17 mouse cellular contexts compared by ENCODE assay signal in the genomic region with DNA sequence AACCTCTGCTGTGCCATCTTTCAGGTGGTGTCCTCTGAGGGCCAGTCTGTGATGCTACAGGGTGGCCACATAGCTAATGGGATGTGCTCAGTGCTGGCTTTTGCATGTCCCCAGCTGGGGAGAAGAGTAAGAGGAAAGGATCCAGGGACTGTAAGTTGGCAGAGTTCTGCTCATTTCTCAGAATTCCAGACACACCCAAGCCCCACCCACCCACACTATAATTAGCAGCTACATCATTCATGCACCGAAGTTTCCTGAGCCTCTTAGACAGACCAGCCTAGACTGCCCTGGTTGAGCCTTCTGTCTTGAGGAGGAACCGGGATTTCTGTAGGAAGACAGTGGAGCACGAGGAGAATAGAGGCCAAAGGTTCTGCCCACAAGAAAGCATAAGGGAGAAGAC.
DNase-seq lines count a peak whose midpoint lies in the region; ATAC-seq lines count a peak whose summit lies in the region.
"Had no signal": no experiment of that assay in that cellular context is flagged by ENCODE, and none has a peak within 500 bp of the region (broad histone marks: within the 10 kb centered on the region; RNA-seq: fewer than 3 reads in every experiment).

No protein-coding gene starts in this region.

- H3K4me3 ChIP-seq in embryonic facial prominence, embryonic 14.5 days (ENCODE audit: low read depth, low read length) = no peak overlapping the region
- no peak overlapping the region for H3K4me3 ChIP-seq in embryonic facial prominence, embryonic 10.5 days
- no peak overlapping the region for H3K4me3 ChIP-seq in embryonic facial prominence, embryonic 15.5 days (replicated peaks)
- H3K4me3 ChIP-seq in kidney, embryonic 15.5 days (replicated peaks) = no peak overlapping the region
- H3K4me3 ChIP-seq in hindbrain, embryonic 11.5 days (ENCODE audit: low read depth, low read length) = no peak overlapping the region
- H3K4me3 ChIP-seq: liver, embryonic 15.5 days; megakaryocyte, embryonic 14.5 days; neural tube, embryonic 15.5 days had no signal

- intact Hi-C loops in heart, postnatal 10 days (cut with DNase I) = loop anchor here (2.0 kb wide), 1 partner anchor 30 kb away; no protein-coding TSS in a partner anchor

- H3K27ac ChIP-seq in embryonic facial prominence, embryonic 14.5 days (replicated peaks; ENCODE audit: low read depth, low read length) = 0 out of 2 replicates have a peak overlapping the region, but pooled peaks have one; percentile 18
- H3K27ac ChIP-seq in embryonic facial prominence, embryonic 10.5 days (replicated peaks) = no peak overlapping the region
- peak overlapping the region; percentile 40; the same call in 1 of the 2 replicates for H3K27ac ChIP-seq in embryonic facial prominence, embryonic 15.5 days (replicated peaks)
- no peak overlapping the region for H3K27ac ChIP-seq in kidney, embryonic 15.5 days
- no peak overlapping the region for H3K27ac ChIP-seq in hindbrain, embryonic 11.5 days (ENCODE audit: low read depth, low read length)
- H3K27ac ChIP-seq: liver, embryonic 15.5 days; neural tube, embryonic 15.5 days had no signal

- H3K36me3 ChIP-seq in embryonic facial prominence, embryonic 14.5 days (ENCODE audit: control insufficient read depth, insufficient read depth, low read length) = no peaks in the 10 kb centered on the region
- H3K36me3 ChIP-seq in embryonic facial prominence, embryonic 10.5 days (replicated peaks) = no peaks in the 10 kb centered on the region
- H3K36me3 ChIP-seq in embryonic facial prominence, embryonic 15.5 days = no peaks in the 10 kb centered on the region
- no peaks in the 10 kb centered on the region for H3K36me3 ChIP-seq in kidney, embryonic 15.5 days
- H3K36me3 ChIP-seq in hindbrain, embryonic 11.5 days (ENCODE audit: control insufficient read depth, insufficient read depth, low read length) = no peaks in the 10 kb centered on the region
- H3K36me3 ChIP-seq: G1E; liver, embryonic 15.5 days; neural tube, embryonic 15.5 days had no signal

- H3K9ac ChIP-seq in embryonic facial prominence, embryonic 14.5 days (ENCODE audit: low read depth, low read length) = no peak overlapping the region
- H3K9ac ChIP-seq in embryonic facial prominence, embryonic 15.5 days = no peak overlapping the region
- H3K9ac ChIP-seq in kidney, embryonic 15.5 days = no peak overlapping the region
- H3K9ac ChIP-seq in hindbrain, embryonic 11.5 days (ENCODE audit: low read depth, low read length) = no peak overlapping the region
- H3K9ac ChIP-seq: liver, embryonic 15.5 days; neural tube, embryonic 15.5 days had no signal

- H3K9me3 ChIP-seq in embryonic facial prominence, embryonic 14.5 days (ENCODE audit: control insufficient read depth, low read length) = no peaks in the 10 kb centered on the region
- H3K9me3 ChIP-seq in embryonic facial prominence, embryonic 10.5 days = no peaks in the 10 kb centered on the region
- H3K9me3 ChIP-seq in embryonic facial prominence, embryonic 15.5 days (replicated peaks) = no peaks in the 10 kb centered on the region
- no peaks in the 10 kb centered on the region for H3K9me3 ChIP-seq in kidney, embryonic 15.5 days (replicated peaks)
- H3K9me3 ChIP-seq in hindbrain, embryonic 11.5 days (ENCODE audit: control insufficient read depth, low read length) = no peaks in the 10 kb centered on the region
- H3K9me3 ChIP-seq: G1E; liver, embryonic 15.5 days; megakaryocyte, embryonic 14.5 days; neural tube, embryonic 15.5 days had no signal

- 0 out of 2 replicates have a peak, but pooled peaks have one; percentile 21 for ATAC-seq in embryonic facial prominence, embryonic 14.5 days (ENCODE audit: low read depth)
- ATAC-seq in embryonic facial prominence, embryonic 15.5 days (ENCODE audit: insufficient number of reproducible peaks, low FRiP score, low TSS enrichment, low read depth) = peak; percentile 68; the same call in 1 of the 2 replicates
- ATAC-seq in kidney, embryonic 15.5 days (replicated peaks; ENCODE audit: low FRiP score) = no peak
- no peak for ATAC-seq in hindbrain, embryonic 11.5 days (ENCODE audit: low FRiP score)
- ATAC-seq: activated CD4-positive, CD25-positive, alpha-beta regulatory T cell, adult 4 months had no signal

- peak; percentile 36 for DNase-seq in embryonic facial prominence, embryonic 14.5 days (ENCODE audit: low spot score)
- DNase-seq in embryonic facial prominence, embryonic 10.5 days (ENCODE audit: low spot score) = no peak
- DNase-seq in 3134 (ENCODE audit: extremely low read depth, insufficient read length, low spot score) (peak; percentile 44), liver (no peak)
- peak; percentile 51 to 65 for DNase-seq in heart, postnatal 10 days
- DNase-seq in hindbrain, embryonic 11.5 days (ENCODE audit: low spot score) = no peak
- DNase-seq: B cell, adult 2 months; kidney, adult 8-10 months; right cerebral cortex, adult 18-20 months; thymus, postnatal 25 days had no signal

- no peaks in the 10 kb centered on the region for H3K27me3 ChIP-seq in embryonic facial prominence, embryonic 14.5 days (replicated peaks; ENCODE audit: control insufficient read depth, insufficient read depth, low read length)
- 0 out of 2 replicates have a peak, but pooled peaks cover 3% of the 10 kb centered on the region for H3K27me3 ChIP-seq in embryonic facial prominence, embryonic 10.5 days (replicated peaks; ENCODE audit: low read depth, poor library complexity, severe bottlenecking)
- no peaks in the 10 kb centered on the region for H3K27me3 ChIP-seq in embryonic facial prominence, embryonic 15.5 days
- H3K27me3 ChIP-seq in kidney, embryonic 15.5 days = no peaks in the 10 kb centered on the region
- no peaks in the 10 kb centered on the region for H3K27me3 ChIP-seq in hindbrain, embryonic 11.5 days (ENCODE audit: control insufficient read depth, insufficient read depth, low read length)
- H3K27me3 ChIP-seq: liver, embryonic 15.5 days; megakaryocyte, embryonic 14.5 days; neural tube, embryonic 15.5 days had no signal

- WGBS in embryonic facial prominence, embryonic 14.5 days = 57% methylated on average over 3 of the region's 3 CpGs
- WGBS in embryonic facial prominence, embryonic 10.5 days = 80% methylated on average over 3 of the region's 3 CpGs
- 29% methylated on average over 3 of the region's 3 CpGs for WGBS in embryonic facial prominence, embryonic 15.5 days
- WGBS in kidney, embryonic 15.5 days = 50% methylated on average over 3 of the region's 3 CpGs
- WGBS in hindbrain, embryonic 11.5 days = 79% methylated on average over 3 of the region's 3 CpGs

- H3K4me1 ChIP-seq in embryonic facial prominence, embryonic 14.5 days (ENCODE audit: control insufficient read depth, insufficient read depth, low read length) = peaks cover 11% of the 10 kb centered on the region
- peaks cover 25% of the 10 kb centered on the region for H3K4me1 ChIP-seq in embryonic facial prominence, embryonic 10.5 days
- peaks cover 29% of the 10 kb centered on the region for H3K4me1 ChIP-seq in embryonic facial prominence, embryonic 15.5 days
- peaks cover 29% of the 10 kb centered on the region for H3K4me1 ChIP-seq in kidney, embryonic 15.5 days
- no peaks in the 10 kb centered on the region for H3K4me1 ChIP-seq in hindbrain, embryonic 11.5 days (replicated peaks; ENCODE audit: control insufficient read depth, insufficient read depth, low read length)

- no peak overlapping the region for H3K4me2 ChIP-seq in embryonic facial prominence, embryonic 14.5 days (ENCODE audit: low read depth, low read length)
- no peak overlapping the region for H3K4me2 ChIP-seq in embryonic facial prominence, embryonic 15.5 days (replicated peaks)
- no peak overlapping the region for H3K4me2 ChIP-seq in kidney, embryonic 15.5 days
- no peak overlapping the region for H3K4me2 ChIP-seq in hindbrain, embryonic 11.5 days (replicated peaks; ENCODE audit: low read depth, low read length)
- H3K4me2 ChIP-seq: liver, embryonic 15.5 days; neural tube, embryonic 15.5 days had no signal

Comparison
In these comparisons a context has a peak if more than half of its experiments do, and no peak if none do; other contexts are left out.
1. DNase-seq: peak in embryonic facial prominence, embryonic 14.5 days (single experiment), 3134 (single experiment) and heart, postnatal 10 days (2 of 2); none in embryonic facial prominence, embryonic 10.5 days (single experiment), liver (single experiment) and hindbrain, embryonic 11.5 days (single experiment).
2. H3K27ac ChIP-seq: peak in embryonic facial prominence, embryonic 14.5 days (single experiment) and embryonic facial prominence, embryonic 15.5 days (single experiment); none in embryonic facial prominence, embryonic 10.5 days (single experiment), kidney, embryonic 15.5 days (single experiment) and hindbrain, embryonic 11.5 days (single experiment).
3. ATAC-seq: peak in embryonic facial prominence, embryonic 14.5 days (single experiment) and embryonic facial prominence, embryonic 15.5 days (single experiment); none in kidney, embryonic 15.5 days (single experiment) and hindbrain, embryonic 11.5 days (single experiment).